Mouse (Mus musculus) heart, embryonic 16.5 days (tissue): ENCODE data around the gene Zkscan5. TPM values are rescaled to one million over a fixed set of nuclear protein-coding genes. Genes with fewer than 3 reads are reported as not detected.

ENCODE experiments used
- ATAC-seq: fragments of 200-750 bp; cut with Nextera tagmentation; replicated peaks from 2 replicates; pipeline ENCODE4 v1.8.0; 2017; ENCODE audit warnings: moderate number of reproducible peaks; ENCODE audit not compliant: insufficient read depth, low FRiP score; ENCODE audit errors: extremely low read depth
- H3K27ac ChIP-seq: fragments of 300-500 bp; sonication (generic); 2 replicates; pipeline ENCODE4 v1.5.1; 2014; ENCODE audit warnings: mild to moderate bottlenecking, low read length, control low read depth, moderate library complexity
- H3K27me3 ChIP-seq: fragments of 300-500 bp; sonication (generic); 2 replicates; pipeline ENCODE4 v1.6.1; 2014; ENCODE audit warnings: low read length, mixed read lengths; ENCODE audit not compliant: control insufficient read depth, insufficient read depth
- H3K36me3 ChIP-seq: fragments of 300-500 bp; sonication (generic); 2 replicates; pipeline ENCODE4 v1.6.1; 2014; ENCODE audit not compliant: control insufficient read depth, insufficient read depth
- H3K4me1 ChIP-seq: fragments of 300-500 bp; sonication (generic); 2 replicates; pipeline ENCODE4 v1.6.1; 2014; ENCODE audit warnings: low read length, mixed read lengths; ENCODE audit not compliant: control insufficient read depth, insufficient read depth
- H3K4me2 ChIP-seq: fragments of 300-500 bp; sonication (generic); 2 replicates; pipeline ENCODE4 v1.6.1; 2014; ENCODE audit warnings: low read depth, mild to moderate bottlenecking, control low read depth, low read length
- H3K4me3 ChIP-seq: fragments of 300-500 bp; sonication (generic); 2 replicates; pipeline ENCODE4 v1.5.1; 2014; ENCODE audit warnings: mild to moderate bottlenecking, control low read depth, low read length
- H3K9ac ChIP-seq: fragments of 300-500 bp; sonication (generic); 2 replicates; pipeline ENCODE4 v1.6.1; 2014; ENCODE audit warnings: low read length, control low read depth
- H3K9me3 ChIP-seq: fragments of 300-500 bp; sonication (generic); replicated peaks from 2 replicates; pipeline ENCODE4 v1.6.1; 2016; ENCODE audit warnings: low read length; ENCODE audit not compliant: control insufficient read depth
- WGBS: fragments of 180-500 bp; shearing (Covaris S2); extraction: QIAGEN DNeasy Blood & Tissue Kit; methylation state at CpG from one replicate; pipeline ENCODE4 v1.1.7; 2014; 5-methylcytosine and 5-hydroxymethylcytosine counted together
- polyA plus RNA-seq: library from polyadenylated mRNA; unstranded; fragments of >200 nt; fragmentation: Nextera tagmentation; extraction: Ambion mirVana; gene quantifications from 2 replicates; pipeline ENCODE4 v1.2.1, GENCODE M21; 2015

The Zkscan5 gene
- polyA plus RNA-seq, 1 experiment from 2014 or later: 9.8 TPM

GRCm38 (mm10) chr5:145234636-145235035 lies 30.3 kb downstream of the Zkscan5 start:
- H3K27ac ChIP-seq: no peak overlapping the region
- peaks cover 48% of the 10 kb centered on the region for H3K36me3 ChIP-seq
- no peak for ATAC-seq
- H3K9me3 ChIP-seq: no peaks in the 10 kb centered on the region
- peaks cover 19% of the 10 kb centered on the region for H3K4me1 ChIP-seq
- no peaks in the 10 kb centered on the region for H3K27me3 ChIP-seq
- H3K4me3 ChIP-seq: no peak overlapping the region
- H3K4me2 ChIP-seq: no peak overlapping the region
- H3K9ac ChIP-seq: no peak overlapping the region

DNA sequence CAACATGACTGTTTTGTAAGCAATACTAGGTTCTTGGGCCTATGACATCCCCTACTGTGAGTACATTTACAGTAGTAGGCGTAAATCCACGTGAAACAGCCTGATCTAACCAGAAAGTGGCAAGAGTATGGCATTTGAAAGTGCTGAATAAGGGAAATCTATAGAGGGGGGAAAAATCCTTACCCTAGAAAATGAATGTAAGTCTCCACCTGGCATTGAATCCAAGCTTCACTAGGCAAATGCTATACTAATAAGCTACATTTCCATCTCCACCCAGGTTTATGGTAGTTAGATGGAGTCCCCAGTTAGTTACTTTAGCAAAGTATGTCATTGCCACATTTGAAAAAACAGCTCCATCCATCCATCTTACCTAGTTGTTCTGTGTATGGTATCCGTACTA lies 45.2 kb downstream of the Zkscan5 start:
- no peaks in the 10 kb centered on the region for H3K9me3 ChIP-seq
- 92% methylated on average over 3 of the region's 3 CpGs for WGBS

More for the DNA sequence above, 45.2 kb downstream of the Zkscan5 start:
- Histone ChIP-seq H3K4me1 (no peaks in the 10 kb centered on the region), H3K27ac (no peak overlapping the region), H3K36me3 (peaks cover 48% of the 10 kb centered on the region), H3K4me3 (no peak overlapping the region), H3K9ac (no peak overlapping the region), H3K4me2 (no peak overlapping the region), H3K27me3 (no peaks in the 10 kb centered on the region)
- no peak for ATAC-seq

Other genes with a start within 250 kb of the Zkscan5 start
- 9.3 and 13.5 TPM in 2 replicates for gene Smurf1, start 238.7 kb upstream of the Zkscan5 start, polyA plus RNA-seq
- not detected in 2 replicates for gene Gm4871, start 171.8 kb upstream of the Zkscan5 start, polyA plus RNA-seq
- not detected in 2 replicates for gene 1700018F24Rik, start 161.6 kb upstream of the Zkscan5 start, polyA plus RNA-seq
- gene Arpc1a, start 120.7 kb upstream of the Zkscan5 start, polyA plus RNA-seq: 91.5 and 93.7 TPM in 2 replicates
- gene Kpna7, start 120.5 kb upstream of the Zkscan5 start, polyA plus RNA-seq: 0.11 TPM in 1 of 2 replicates, not detected in the other
- gene Arpc1b, start 90.3 kb upstream of the Zkscan5 start, polyA plus RNA-seq: 263 and 300 TPM in 2 replicates
- gene Pdap1, start 64.3 kb upstream of the Zkscan5 start, polyA plus RNA-seq: 46.0 and 49.8 TPM in 2 replicates
- gene Bud31, start 64.2 kb upstream of the Zkscan5 start, polyA plus RNA-seq: 118 and 134 TPM in 2 replicates
- gene Ptcd1, start 37.5 kb upstream of the Zkscan5 start, polyA plus RNA-seq: 16.4 and 17.2 TPM in 2 replicates
- gene Cpsf4, start 37.3 kb upstream of the Zkscan5 start, polyA plus RNA-seq: 25.9 and 26.5 TPM in 2 replicates
- 1,156 and 1,380 TPM in 2 replicates for gene Atp5j2, start 12.5 kb upstream of the Zkscan5 start, polyA plus RNA-seq
- 7.0 and 8.0 TPM in 2 replicates for gene Zkscan14, start 2.7 kb upstream of the Zkscan5 start, polyA plus RNA-seq
- gene Zfp655, start 27.2 kb downstream of the Zkscan5 start, polyA plus RNA-seq: 30.0 and 31.9 TPM in 2 replicates
- 0.51 and 0.64 TPM in 2 replicates for gene Zscan25, start 75.9 kb downstream of the Zkscan5 start, polyA plus RNA-seq
- gene Cyp3a57, start 140.7 kb downstream of the Zkscan5 start, polyA plus RNA-seq: not detected in 2 replicates